Mouse (Mus musculus): ENCODE data around the gene Nrm. TPM values are rescaled to one million over a fixed set of nuclear protein-coding genes. Genes with fewer than 3 reads are reported as not detected.

Nrm gene
- total RNA-seq, 2 experiments from 2014 or later, result 6.1 to 7.0 TPM

DNA sequence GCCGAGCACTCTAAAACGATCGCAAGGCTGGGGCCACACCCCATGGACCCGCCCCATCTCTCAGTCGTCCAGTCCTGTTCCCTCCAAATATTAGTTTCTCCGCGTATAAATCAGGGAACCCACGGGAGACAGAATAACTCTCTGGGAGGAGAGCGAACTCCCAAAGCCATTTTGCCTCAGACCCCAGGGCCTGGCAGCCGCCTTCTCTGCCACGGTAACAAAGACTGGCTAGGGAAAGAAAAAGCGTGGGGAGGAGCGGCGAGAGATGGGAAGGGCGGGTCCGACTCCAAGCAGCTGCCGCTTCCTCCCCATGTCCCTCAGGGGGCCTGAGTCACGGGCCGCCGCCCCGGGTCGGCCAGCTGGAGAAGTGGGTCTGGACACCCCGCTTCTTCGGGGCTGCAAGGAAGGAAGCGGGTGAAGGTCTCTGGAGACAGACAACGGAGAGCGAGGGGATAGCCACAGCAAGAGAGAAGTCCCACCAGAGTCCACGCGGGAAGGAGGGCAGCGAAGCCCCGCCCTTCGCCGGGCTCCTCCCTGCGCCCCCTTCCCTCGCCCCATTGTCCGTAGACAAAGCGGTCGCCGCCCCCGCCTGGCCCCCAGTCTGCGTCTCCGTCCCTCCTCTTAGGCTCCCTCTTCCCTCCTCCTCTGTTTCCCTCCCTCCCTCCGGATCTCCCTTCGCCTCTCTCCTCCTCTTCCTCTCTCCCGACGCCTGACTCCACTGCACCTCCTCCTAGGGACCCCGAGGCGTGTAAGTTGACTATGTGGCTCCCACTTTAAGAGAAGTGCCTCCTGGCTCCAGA is 4.6 kb downstream of the Nrm start, which contains the start of gene Ppp1r18:
Gene Ppp1r18 (plus strand): TSS at position 113 of the 800 bp plus-strand sequence.
- intact Hi-C loops (cut with DNase I), result loop anchor here (2.0 kb wide), 1 partner anchor 31 kb away; no protein-coding TSS in a partner anchor
- DNase-seq, result peak; percentile 91

DNA sequence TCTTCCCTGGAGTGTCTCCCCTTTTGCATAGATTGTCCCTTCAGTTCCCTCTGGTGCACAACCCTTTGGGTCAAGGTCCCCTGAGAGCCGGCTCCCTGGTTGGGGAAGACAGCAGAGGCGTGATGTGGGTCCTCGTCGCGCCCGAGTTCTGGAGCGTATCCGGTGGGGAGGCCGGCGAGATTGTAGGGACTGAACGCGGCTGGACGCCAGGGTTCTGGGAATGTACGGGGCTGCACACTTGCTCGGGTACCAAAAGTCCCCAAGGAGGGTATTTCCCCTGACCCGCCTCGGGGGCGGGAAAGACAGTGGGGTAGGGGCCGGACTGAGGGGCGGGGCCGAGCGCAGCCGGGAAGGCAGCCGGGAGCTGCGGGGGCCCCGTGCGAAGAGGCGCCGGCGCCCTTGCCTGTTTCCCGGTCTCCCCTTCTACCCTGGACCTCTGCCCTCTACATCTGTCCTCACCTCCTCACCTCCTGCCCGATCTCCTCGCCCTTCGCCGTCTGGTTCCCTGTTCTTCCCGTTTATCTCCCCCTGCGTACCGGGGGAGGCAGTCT is 5.2 kb downstream of the Nrm start:
- peak; percentile 76 for DNase-seq
- intact Hi-C loops (cut with DNase I), result loop anchor here (2.0 kb wide), 1 partner anchor 32 kb away; no protein-coding TSS in a partner anchor

GRCm38 (mm10) chr17:35866911-35867890 is 6.1 kb downstream of the Nrm start:
- intact Hi-C loops (cut with DNase I), result loop anchor here (2.0 kb wide), 1 partner anchor 32 kb away; no protein-coding TSS in a partner anchor
- DNase-seq, result no peak

DNA sequence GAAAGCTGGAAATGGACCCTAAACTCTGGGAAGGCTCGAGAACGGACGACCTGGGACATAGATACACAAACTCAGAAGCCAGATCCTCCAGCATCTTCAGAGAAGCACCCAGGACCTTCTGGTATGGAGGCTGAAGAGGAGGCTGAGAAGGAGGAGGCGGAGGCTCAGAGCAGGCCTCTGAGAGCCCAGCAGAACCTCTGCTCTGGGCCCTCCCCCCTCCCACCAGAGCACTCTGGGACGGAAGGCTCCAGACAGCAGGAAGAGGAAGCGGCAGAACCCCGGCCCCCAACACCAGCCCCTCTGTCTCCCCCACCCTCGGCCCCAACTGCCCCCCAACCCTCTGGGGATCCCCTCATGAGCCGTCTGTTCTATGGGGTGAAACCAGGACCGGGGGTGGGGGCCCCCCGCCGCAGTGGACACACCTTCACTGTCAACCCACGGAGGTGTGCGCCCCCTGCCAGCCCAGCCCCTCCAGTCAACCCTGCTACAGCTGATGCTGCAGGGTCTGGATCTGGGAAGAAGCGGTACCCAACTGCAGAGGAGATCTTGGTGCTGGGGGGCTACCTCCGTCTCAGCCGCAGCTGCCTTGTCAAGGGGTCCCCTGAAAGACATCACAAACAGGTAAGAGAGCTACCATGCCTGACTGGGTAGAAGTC is 7.2 kb downstream of the Nrm start:
- DNase-seq, result peak; percentile 31
- intact Hi-C loops (cut with DNase I), result no loop called here

DNA sequence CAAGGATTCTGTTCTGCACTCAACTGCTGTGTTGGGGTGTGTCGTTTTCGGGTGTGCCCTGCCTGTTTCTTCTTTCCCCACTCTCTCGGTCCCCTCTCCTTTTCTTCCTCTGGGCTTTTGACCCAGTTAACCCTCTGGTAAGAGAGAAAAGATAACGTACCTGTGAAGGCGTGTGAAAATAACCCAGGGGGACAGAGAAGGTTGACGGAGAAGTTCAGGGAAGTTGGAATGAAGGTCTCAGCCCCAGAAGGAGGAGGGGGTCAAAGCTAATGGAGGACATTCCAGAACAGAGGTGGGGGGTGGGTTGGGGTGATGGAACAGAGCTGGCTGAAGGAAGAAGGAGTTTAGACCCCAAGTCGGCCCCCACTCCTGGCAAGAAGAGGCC is 7.8 kb downstream of the Nrm start:
- intact Hi-C loops (cut with DNase I), result no loop called here
- no peak for DNase-seq

- intact Hi-C loops (cut with DNase I), result no loop called here
Observed at GRCm38 (mm10) chr17:35869346-35870067, 8.4 kb downstream of the Nrm start.

GRCm38 (mm10) chr17:35870151-35870883 is 9.2 kb downstream of the Nrm start:
- intact Hi-C loops (cut with DNase I), result no loop called here

More at GRCm38 (mm10) chr17:35869346-35870067, 8.4 kb downstream of the Nrm start:
- DNase-seq, result peak; percentile 26

DNA sequence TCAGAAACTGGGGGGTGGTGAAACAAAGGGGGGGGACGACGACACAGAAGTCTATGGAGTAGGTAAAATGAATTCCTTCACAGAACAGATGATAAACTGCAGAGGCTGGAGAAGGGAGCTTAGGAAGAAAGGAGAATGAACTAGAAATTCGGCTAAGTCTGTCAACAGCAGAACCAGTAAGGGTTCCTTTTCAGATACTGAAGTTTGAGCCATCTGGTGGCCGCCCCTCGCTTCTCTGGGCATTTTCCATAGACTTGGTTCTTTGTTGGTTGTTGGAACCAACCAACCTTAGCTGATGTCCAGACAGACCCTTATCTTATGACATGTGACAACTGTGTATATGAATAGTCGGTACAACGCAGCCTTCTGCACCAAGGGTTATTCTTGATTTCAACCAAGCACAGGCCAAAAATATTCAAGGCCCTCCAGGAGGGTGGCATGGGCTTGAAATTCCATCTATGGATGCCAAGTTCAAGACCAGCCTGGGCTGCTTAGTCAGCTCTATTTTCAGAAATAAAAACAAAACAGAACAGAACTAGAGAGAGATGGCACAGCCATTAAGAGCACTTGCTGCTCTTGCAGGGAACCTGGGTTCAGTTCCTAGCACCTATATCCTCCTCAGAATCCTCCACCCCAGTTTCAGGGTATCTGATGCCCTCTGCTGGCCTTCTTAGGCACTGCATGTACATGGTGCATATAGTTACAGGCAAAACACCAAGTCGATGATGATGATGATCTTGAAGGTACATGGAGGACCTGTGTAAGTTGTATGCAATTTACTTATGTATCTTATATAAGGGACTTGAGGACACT is 10.0 kb downstream of the Nrm start:
- peak; percentile 36 for DNase-seq

More at GRCm38 (mm10) chr17:35870151-35870883, 9.2 kb downstream of the Nrm start:
- DNase-seq, result no peak

GRCm38 (mm10) chr17:35873774-35874519 is 12.8 kb downstream of the Nrm start:
- peak; percentile 89 for DNase-seq
- intact Hi-C loops (cut with DNase I), result loop anchor here (2.0 kb wide), 1 partner anchor 43 kb away; no protein-coding TSS in a partner anchor

More for the DNA sequence above, 10.0 kb downstream of the Nrm start:
- intact Hi-C loops (cut with DNase I), result no loop called here

DNA sequence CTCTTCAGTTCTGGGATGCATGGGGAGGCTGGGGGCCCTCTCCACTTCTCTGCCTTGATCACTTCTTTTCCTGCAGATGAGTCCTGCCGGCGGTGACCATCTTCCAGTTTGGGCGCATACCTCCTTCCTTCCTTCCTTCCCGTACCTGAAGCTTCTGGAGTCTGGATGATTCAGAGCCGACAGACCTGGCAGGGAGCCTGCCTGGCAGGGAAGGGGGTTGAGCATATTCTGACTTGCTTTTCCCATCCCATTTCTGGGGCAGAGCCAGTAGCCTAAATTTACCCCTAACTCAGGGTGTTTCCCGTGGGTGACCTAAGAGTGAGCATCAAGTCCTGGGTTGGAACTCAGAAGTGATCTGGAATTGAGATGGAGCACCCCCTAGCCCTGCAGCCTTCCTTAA is 13.6 kb downstream of the Nrm start:
- DNase-seq, result no peak
- intact Hi-C loops (cut with DNase I), result no loop called here

DNA sequence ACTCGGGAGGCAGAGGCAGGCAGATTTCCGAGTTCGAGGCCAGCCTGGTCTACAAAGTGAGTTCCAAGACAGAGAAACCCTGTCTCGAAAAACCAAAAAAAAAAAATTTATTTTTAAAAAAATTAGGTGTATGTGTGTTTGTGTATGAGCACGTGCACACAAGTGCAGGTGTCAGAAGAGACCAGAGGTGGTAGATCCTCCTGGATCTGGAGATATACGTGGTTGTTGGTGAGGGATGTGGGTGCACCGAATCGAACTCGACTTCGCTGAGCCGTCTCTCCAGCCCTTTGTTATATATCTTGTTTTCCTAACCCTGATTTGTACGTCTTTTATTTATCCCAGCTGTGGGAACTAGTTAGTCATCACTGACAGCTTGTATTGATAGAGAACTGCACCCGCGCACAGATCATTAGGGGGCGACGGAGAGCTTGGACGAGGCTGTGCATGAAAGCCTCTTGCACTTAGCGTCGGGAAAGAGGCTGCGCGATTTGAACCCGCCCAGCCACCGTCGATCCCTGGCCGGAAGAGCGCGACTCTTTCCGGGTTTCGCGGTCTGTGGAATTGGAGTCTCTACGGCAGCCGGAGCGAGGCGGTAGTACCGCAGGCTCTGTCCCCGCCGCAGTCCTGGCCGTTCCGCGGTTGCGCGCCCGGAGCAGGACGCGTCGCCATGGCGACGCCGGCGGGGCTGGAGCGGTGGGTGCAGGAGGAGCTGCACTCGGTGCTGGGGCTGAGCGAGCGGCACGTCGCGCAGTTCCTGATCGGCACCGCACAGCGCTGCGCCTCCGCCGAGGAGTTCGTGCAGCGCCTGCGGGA is 18.3 kb downstream of the Nrm start, which contains the start of gene Dhx16:
Gene Dhx16 (plus strand): TSS at position 575 of the 813 bp plus-strand sequence.
- intact Hi-C loops (cut with DNase I), result no loop called here
- DNase-seq, result peak; percentile 96

DNA sequence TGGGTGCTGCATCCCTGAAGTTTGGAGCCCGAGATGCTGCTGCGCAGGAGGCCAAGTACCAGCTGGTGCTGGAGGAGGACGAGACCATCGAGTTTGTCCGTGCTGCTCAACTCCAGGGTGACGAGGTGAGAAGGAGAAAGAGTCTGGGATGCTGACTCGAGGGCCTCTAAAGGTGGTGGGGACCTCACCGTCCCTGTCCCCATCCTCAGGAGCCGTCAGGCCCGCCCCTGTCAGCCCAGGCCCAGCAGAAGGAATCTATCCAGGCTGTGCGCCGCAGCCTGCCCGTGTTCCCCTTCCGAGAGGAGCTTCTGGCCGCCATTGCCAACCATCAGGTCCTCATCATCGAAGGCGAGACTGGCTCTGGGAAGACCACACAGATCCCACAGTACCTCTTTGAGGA is 21.8 kb downstream of the Nrm start:
- DNase-seq, result no peak
- intact Hi-C loops (cut with DNase I), result no loop called here

DNA sequence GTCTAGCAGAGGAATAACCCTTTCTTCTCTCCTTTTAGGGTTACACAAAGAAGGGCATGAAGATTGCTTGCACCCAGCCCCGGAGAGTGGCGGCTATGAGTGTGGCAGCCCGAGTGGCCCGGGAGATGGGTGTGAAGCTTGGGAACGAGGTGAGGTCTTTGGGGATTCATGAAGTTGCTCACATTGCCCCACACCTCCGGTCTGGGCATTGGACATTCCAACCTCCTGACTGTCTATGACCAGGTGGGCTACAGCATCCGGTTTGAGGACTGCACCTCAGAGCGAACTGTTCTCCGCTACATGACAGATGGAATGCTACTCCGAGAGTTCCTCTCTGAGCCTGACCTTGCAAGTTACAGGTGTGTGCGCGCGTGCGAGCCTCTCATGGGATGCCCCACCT is 22.7 kb downstream of the Nrm start:
- intact Hi-C loops (cut with DNase I), result no loop called here
- DNase-seq, result no peak

DNA sequence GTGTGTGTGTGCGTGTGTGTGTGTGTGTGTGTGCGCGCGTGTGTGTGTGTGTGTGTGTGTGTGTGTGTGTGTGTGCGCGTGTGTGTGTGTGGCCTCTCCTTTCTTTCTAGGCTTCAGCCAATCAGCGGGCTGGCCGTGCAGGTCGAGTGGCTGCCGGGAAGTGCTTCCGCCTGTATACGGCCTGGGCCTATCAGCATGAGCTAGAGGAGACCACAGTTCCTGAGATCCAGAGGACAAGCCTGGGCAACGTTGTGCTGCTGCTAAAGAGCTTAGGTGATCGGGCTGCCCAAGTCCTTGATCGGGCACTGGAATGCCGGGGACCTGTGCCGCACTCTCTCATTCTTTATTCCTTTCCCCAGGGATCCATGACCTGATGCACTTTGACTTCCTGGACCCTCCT is 26.6 kb downstream of the Nrm start:
- DNase-seq, result no peak
- intact Hi-C loops (cut with DNase I), result no loop called here

DNA sequence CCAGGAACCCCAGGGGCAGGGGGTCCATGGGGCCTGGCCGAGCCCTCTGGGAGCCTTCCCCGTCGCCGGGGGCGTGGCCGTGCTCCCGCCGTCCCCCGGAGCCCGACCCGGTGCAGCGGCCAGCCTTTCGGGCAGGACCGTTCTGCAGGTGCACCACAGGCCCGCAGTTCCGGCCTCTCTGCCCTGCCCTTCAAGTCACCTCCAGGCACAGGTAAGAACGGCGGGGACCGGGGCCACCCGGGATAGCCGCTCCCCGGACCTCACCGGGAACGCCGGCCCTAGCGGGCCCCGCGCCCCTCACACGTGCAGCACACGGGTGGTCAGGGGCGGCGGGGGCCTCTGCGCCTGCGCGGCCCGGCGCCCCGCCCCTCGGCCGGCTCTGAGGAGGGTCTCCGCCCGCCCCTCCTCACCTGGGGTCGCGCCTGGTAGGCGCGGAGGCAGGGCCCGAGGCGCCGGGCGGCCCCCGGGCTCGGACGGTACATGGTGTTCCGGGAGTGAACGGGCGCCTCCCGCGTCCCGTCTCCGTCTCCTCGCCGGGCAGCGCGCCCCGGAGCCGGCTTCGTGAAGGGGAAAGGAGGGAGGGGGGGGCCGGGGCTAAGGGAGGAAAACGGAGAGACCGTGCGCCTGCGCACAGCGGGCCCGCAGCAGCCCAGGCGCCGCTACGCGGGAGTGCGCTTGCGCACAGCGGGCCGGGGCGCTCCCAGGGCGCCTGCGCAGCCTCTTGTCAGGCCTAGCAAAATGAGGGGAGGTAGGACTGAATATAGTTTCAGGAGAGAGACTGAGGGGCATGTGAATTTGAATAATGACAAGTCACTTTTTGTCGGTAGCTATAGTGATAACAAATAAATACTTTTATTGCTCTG is 35.9 kb downstream of the Nrm start, which contains the start of gene 2310061I04Rik:
Gene 2310061I04Rik (minus strand): TSS at position 651 of the 863 bp plus-strand sequence.
- DNase-seq, result peak; percentile 94
- intact Hi-C loops (cut with DNase I), result no loop called here
